Mouse (Mus musculus) kidney, postnatal 36 days (tissue): ENCODE measurements around the gene Erich4.

Source experiments
- DNase-seq, 2 experiments: peaks; one replicate each; pipeline ENCODE4 v3.0.0; 2021 to 2022; ENCODE audit warnings: mixed read lengths in 2 of 2

Erich4 gene

GRCm38 (mm10) chr7:25623857-25624370 is 8.2 kb upstream of the Erich4 start:
- no peak for DNase-seq

- DNase-seq = no peak
These were observed 5.1 kb upstream of the Erich4 start for GRCm38 (mm10) chr7:25620751-25621150.

- DNase-seq = peak in 1 of 2 experiments; percentile 2
These were observed 4.4 kb upstream of the Erich4 start for GRCm38 (mm10) chr7:25620101-25620500.

- peak in 1 of 2 experiments; percentile 17 for DNase-seq
These were observed 4.0 kb upstream of the Erich4 start for GRCm38 (mm10) chr7:25619722-25619991.

GRCm38 (mm10) chr7:25618865-25619721 is 3.4 kb upstream of the Erich4 start, which contains the start of gene Dmac2:
Gene Dmac2, plus strand, starts transcription at chr7:25619414.
- peak; percentile 97 to 98 for DNase-seq

GRCm38 (mm10) chr7:25617376-25618160 is 1.9 kb upstream of the Erich4 start:
- peak in 1 of 2 experiments; percentile 0 for DNase-seq

GRCm38 (mm10) chr7:25614831-25615705 is 624 bp downstream of the Erich4 start:
- DNase-seq = peak; percentile 59 to 66

- DNase-seq = peak in 1 of 2 experiments; percentile 20
These were observed 1.6 kb downstream of the Erich4 start for GRCm38 (mm10) chr7:25614086-25614485.

GRCm38 (mm10) chr7:25611501-25611900 is 4.2 kb downstream of the Erich4 start:
- no peak for DNase-seq

- no peak for DNase-seq
These were observed 5.6 kb downstream of the Erich4 start for GRCm38 (mm10) chr7:25610056-25610455.

GRCm38 (mm10) chr7:25607196-25607595 is 8.5 kb downstream of the Erich4 start:
- DNase-seq = peak; percentile 71 to 88

GRCm38 (mm10) chr7:25606625-25607063 is 9.0 kb downstream of the Erich4 start:
- DNase-seq = no peak

- DNase-seq = no peak
These were observed 14.3 kb downstream of the Erich4 start for GRCm38 (mm10) chr7:25601346-25601745.

GRCm38 (mm10) chr7:25600666-25601065 is 15.0 kb downstream of the Erich4 start:
- DNase-seq = no peak

GRCm38 (mm10) chr7:25599663-25600062 is 16.0 kb downstream of the Erich4 start:
- DNase-seq = peak; percentile 76 to 87

- DNase-seq = no peak
These were observed 21.8 kb downstream of the Erich4 start for GRCm38 (mm10) chr7:25593859-25594258.

- DNase-seq = no peak
These were observed 24.5 kb downstream of the Erich4 start for GRCm38 (mm10) chr7:25591226-25591625.

GRCm38 (mm10) chr7:25585351-25586204 is 30.1 kb downstream of the Erich4 start:
- DNase-seq = no peak

GRCm38 (mm10) chr7:25584651-25585050 is 31.0 kb downstream of the Erich4 start:
- no peak for DNase-seq

GRCm38 (mm10) chr7:25582301-25582810 is 33.3 kb downstream of the Erich4 start:
- no peak for DNase-seq

GRCm38 (mm10) chr7:25579441-25579840 is 36.3 kb downstream of the Erich4 start:
- no peak for DNase-seq
